Mouse (Mus musculus) stomach, postnatal 0 days (tissue): ENCODE results near the gene Grasp.

ENCODE experiments used
- CTCF ChIP-seq: IDR thresholded peaks from 2 replicates; pipeline ENCODE4 v1.5.1; 2016; ENCODE audit warnings: antibody characterized with exemption, low read depth, mild to moderate bottlenecking, moderate library complexity
- EP300 ChIP-seq: optimal IDR thresholded peaks from 2 replicates; pipeline ENCODE3; 2016; ENCODE audit warnings: antibody characterized with exemption

DNA sequence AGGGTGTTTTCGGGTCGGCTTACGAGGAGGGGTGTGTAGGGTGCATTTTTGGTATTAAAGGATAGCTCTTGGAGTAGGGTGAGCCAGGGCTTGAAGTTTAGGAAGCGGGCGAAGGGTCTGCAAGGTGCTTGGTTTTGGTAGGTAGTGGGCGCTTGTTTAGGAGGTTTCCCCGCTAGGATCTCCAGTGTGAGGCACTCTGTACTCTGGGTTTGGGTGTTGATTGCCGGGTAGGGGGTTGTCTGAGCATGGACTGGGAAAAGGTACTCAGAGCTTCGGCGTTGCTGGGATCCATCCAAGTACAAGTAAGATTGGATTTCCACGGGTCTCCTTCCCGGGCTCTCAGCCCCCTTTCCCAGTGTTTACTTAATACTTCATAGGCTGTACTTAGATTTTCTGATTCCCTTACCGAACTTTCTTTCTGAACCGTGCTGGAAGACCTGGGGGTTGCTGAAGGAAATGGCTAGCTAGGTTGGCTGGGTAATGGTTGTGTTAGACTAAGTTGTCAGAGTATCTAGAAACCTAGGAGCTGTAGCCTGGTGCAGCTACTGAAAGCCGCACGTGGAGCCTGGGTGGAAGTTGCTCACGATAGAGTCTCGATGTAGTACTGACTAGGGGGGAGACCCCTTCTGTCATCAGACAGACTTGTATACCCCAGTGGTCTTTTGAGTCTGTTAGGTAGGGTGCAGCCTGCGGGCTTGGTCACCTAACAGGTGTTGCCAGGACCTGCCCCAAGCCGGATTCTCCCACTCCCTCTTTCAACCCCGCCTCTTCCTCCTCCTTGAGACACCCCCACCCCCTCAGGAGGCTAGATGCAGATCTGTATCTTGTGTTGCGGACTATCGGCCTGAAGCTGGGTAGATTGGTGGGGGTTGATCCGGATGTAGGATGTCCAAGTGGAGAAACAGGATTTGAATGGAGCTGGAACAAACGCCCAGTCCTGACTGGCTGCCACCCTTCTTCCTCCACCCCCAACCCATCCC lies 43.4 kb downstream of the Grasp start:
- TF ChIP-seq CTCF (no peak), EP300 (no peak)
